Mouse (Mus musculus) forebrain, embryonic 14.5 days (tissue): ENCODE measurements around the gene Commd1. TPM values are rescaled to one million over a fixed set of nuclear protein-coding genes. Genes with fewer than 3 reads are reported as not detected.

Experiments
- ATAC-seq: fragments of 200-750 bp; cut with Nextera tagmentation; 2 replicates; pipeline ENCODE4 v1.8.0; 2017; ENCODE audit warnings: mild to moderate bottlenecking, moderate library complexity
- DNase-seq: peaks from one replicate; pipeline ENCODE4 v3.0.0-alpha.2; 2015; ENCODE audit warnings: low spot score
- H3K27ac ChIP-seq: fragments of 300-500 bp; sonication (generic); 2 replicates; pipeline ENCODE4 v1.5.1; 2014; ENCODE audit warnings: low read depth, mild to moderate bottlenecking, control low read depth, low read length, moderate library complexity
- H3K27me3 ChIP-seq: fragments of 300-500 bp; sonication (generic); replicated peaks from 2 replicates; pipeline ENCODE4 v1.6.1; 2014; ENCODE audit warnings: low read length, control low read depth, mixed read lengths; ENCODE audit not compliant: control insufficient read depth, insufficient read depth
- H3K36me3 ChIP-seq: fragments of 300-500 bp; sonication (generic); 2 replicates; pipeline ENCODE4 v1.6.1; 2014; ENCODE audit warnings: low read length, control low read depth; ENCODE audit not compliant: control insufficient read depth, insufficient read depth
- H3K4me1 ChIP-seq: fragments of 300-500 bp; sonication (generic); 2 replicates; pipeline ENCODE4 v1.6.1; 2014; ENCODE audit warnings: antibody characterized with exemption, low read length, control low read depth; ENCODE audit not compliant: control insufficient read depth, insufficient read depth
- H3K4me2 ChIP-seq: fragments of 300-500 bp; sonication (generic); 2 replicates; pipeline ENCODE4 v1.6.1; 2014; ENCODE audit warnings: mild to moderate bottlenecking, control low read depth, low read length
- H3K4me3 ChIP-seq: fragments of 300-500 bp; sonication (generic); 2 replicates; pipeline ENCODE4 v1.5.1; 2014; ENCODE audit warnings: low read depth, low read length, control low read depth
- H3K9ac ChIP-seq: fragments of 300-500 bp; sonication (generic); 2 replicates; pipeline ENCODE4 v1.6.1; 2014; ENCODE audit warnings: mild to moderate bottlenecking, low read length, control low read depth, moderate library complexity
- H3K9me3 ChIP-seq: fragments of 300-500 bp; sonication (generic); replicated peaks from 2 replicates; pipeline ENCODE4 v1.6.1; 2016; ENCODE audit warnings: low read length, control low read depth, mixed read lengths; ENCODE audit not compliant: control insufficient read depth
- WGBS: fragments of 180-500 bp; shearing (Covaris S2); extraction: QIAGEN DNeasy Blood & Tissue Kit; methylation state at CpG from one replicate; pipeline ENCODE4 v1.1.7; 2014; 5-methylcytosine and 5-hydroxymethylcytosine counted together
- polyA plus RNA-seq: library from polyadenylated mRNA; unstranded; fragments of >200 nt; fragmentation: Nextera tagmentation; extraction: Ambion mirVana; gene quantifications from 2 replicates; pipeline ENCODE4 v1.2.1, GENCODE M21; 2014

The Commd1 gene
- polyA plus RNA-seq, 1 experiment from 2014 or later = 304 TPM

- Histone ChIP-seq H3K27me3 (no peaks in the 10 kb centered on the region), H3K4me2 (no peak overlapping the region), H3K27ac (no peak overlapping the region), H3K9ac (no peak overlapping the region), H3K4me1 (no peaks in the 10 kb centered on the region), H3K36me3 (no peaks in the 10 kb centered on the region), H3K9me3 (no peaks in the 10 kb centered on the region), H3K4me3 (no peak overlapping the region)
- ATAC-seq (no peak), DNase-seq (no peak)
- WGBS = 88% methylated on average over 4 of the region's 4 CpGs
Observed at GRCm38 (mm10) chr11:22850077-22850476, 132.1 kb downstream of the Commd1 start.

GRCm38 (mm10) chr11:22848649-22849195, 133.5 kb downstream of the Commd1 start:
- ATAC-seq (no peak), DNase-seq (no peak)
- Histone ChIP-seq H3K4me3 (no peak overlapping the region), H3K36me3 (no peaks in the 10 kb centered on the region), H3K4me2 (no peak overlapping the region), H3K4me1 (no peaks in the 10 kb centered on the region), H3K27me3 (no peaks in the 10 kb centered on the region), H3K9ac (no peak overlapping the region), H3K9me3 (no peaks in the 10 kb centered on the region), H3K27ac (no peak overlapping the region)
- 83% methylated on average over 5 of the region's 5 CpGs for WGBS

GRCm38 (mm10) chr11:22847732-22848648, 134.2 kb downstream of the Commd1 start:
- DNase-seq (no peak), ATAC-seq (no peak)
- Histone ChIP-seq H3K9ac (no peak overlapping the region), H3K9me3 (no peaks in the 10 kb centered on the region), H3K4me3 (no peak overlapping the region), H3K36me3 (no peaks in the 10 kb centered on the region), H3K4me1 (no peaks in the 10 kb centered on the region), H3K27me3 (no peaks in the 10 kb centered on the region), H3K27ac (no peak overlapping the region), H3K4me2 (no peak overlapping the region)
- 68% methylated on average over 8 of the region's 8 CpGs for WGBS

- Histone ChIP-seq H3K9ac (no peak overlapping the region), H3K4me2 (no peak overlapping the region), H3K4me3 (no peak overlapping the region), H3K36me3 (no peaks in the 10 kb centered on the region), H3K27ac (no peak overlapping the region), H3K9me3 (no peaks in the 10 kb centered on the region), H3K4me1 (no peaks in the 10 kb centered on the region), H3K27me3 (no peaks in the 10 kb centered on the region)
- ATAC-seq (no peak), DNase-seq (no peak)
- WGBS = 80% methylated on average over 8 of the region's 8 CpGs
Observed at GRCm38 (mm10) chr11:22846960-22847731, 135.0 kb downstream of the Commd1 start.

Other genes starting within 250 kb of the Commd1 start
- gene B3gnt2, start 121.4 kb downstream of the Commd1 start, polyA plus RNA-seq = 2.3 and 3.8 TPM in 2 replicates
- 4.7 and 5.6 TPM in 2 replicates for gene Zrsr1, start 10.4 kb downstream of the Commd1 start, polyA plus RNA-seq
- 4.0 and 4.3 TPM in 2 replicates for gene Gm28048, start 292 bp downstream of the Commd1 start, polyA plus RNA-seq
- gene Cct4, start 8.1 kb upstream of the Commd1 start, polyA plus RNA-seq = 378 and 395 TPM in 2 replicates
- 3.2 and 4.1 TPM in 2 replicates for gene Fam161a, start 25.1 kb upstream of the Commd1 start, polyA plus RNA-seq